Mouse (Mus musculus) telencephalon, adult 2 months (tissue): ENCODE measurements around the gene Il25.
"Not testable (repeated sequence)": the region's sequence is repeated elsewhere in the genome, so short reads cannot be mapped to it uniquely, and the experiment has no call there.

Experiments
- DNase-seq: peaks from one replicate; pipeline ENCODE4 v3.0.0-alpha.2; 2011; ENCODE audit warnings: low read depth, low spot score

The Il25 gene

DNA sequence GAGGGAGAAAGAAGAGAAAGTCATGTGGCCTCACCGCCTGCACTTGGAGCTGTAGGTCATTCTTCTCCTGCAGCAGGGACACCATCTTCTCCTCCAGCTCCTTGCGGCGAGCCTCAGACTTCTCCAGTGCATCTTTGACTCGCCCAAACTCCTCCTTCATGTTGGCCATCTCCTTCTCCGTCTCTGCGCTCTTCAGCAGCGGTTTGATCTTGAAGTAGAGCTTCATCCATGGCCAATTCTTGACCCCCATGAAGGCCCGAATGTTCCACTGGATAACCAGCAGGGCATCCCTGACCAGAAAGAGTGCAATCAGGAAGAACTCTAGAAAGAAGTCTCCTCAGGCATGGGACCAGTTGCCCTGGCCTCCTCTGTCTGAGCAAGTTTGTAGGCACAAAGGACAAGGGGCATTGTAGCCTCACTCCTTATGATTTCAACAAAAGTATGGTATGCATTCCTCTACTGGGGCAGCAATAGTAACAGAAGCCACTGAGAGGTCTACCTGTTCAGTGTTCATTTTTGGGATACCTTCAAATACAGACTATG lies 21.2 kb downstream of the Il25 start:
- no peak for DNase-seq

- no peak for DNase-seq
Measured at GRCm38 (mm10) chr14:54954474-54954873, 22.0 kb downstream of the Il25 start.

DNA sequence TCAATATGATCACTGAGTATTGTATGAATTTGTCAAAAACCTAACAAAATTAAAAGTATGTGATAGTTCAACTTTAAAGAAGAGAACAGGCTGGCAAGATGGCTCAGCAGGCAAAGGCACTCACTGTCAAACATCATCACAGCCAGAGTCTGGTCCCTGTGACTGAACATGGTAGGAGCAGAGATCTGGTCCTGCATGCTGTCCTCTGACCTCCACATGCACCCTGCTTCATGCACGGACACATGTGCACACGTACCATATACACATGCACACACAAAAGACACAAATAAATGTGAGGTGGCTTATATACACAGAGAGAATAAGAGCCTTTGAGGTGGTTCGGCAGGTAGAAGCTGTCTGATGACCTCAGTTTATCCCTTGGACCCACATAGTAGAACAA lies 23.0 kb downstream of the Il25 start:
- no peak for DNase-seq

DNA sequence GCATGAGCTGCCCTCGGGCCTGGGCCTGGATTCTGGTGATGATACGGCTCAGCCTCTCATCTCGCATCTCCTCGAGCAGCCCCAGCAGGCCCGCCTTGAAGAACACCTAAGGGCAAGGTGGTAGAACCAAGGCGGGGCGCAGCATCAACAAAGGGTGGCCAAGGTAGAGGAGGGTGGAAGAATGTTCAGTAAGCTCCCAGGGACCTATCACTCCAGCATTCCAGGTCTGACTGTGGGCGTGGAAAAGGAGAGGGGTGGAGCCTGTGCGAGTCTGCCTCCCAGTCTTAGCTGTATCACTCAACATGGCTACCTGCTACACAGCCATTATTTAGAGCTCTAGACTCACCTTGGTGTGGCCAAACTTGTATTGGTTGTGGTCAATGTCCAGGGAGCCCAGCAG lies 24.0 kb downstream of the Il25 start:
- no peak for DNase-seq

DNA sequence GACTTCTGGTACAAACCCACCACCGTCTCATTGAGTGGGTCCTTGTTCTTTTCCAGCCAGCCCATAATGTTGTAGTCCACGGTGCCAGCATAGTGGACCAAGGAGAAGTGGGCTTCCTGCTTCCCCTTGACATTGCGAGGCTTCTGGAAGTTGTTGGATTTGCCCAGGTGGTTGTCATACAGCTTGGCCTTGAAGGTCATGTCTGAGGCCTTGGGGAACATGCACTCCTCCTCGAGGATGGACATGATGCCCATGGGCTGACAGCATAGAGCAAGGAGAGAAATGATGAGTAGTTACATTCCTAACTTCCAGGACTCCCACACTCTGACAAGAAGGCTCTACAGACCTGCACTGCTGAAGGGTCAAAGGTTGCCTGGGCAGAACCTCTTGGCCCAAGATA lies 26.0 kb downstream of the Il25 start:
- DNase-seq = no peak

- DNase-seq = no peak
Measured at GRCm38 (mm10) chr14:54959197-54959596, 26.7 kb downstream of the Il25 start.

DNA sequence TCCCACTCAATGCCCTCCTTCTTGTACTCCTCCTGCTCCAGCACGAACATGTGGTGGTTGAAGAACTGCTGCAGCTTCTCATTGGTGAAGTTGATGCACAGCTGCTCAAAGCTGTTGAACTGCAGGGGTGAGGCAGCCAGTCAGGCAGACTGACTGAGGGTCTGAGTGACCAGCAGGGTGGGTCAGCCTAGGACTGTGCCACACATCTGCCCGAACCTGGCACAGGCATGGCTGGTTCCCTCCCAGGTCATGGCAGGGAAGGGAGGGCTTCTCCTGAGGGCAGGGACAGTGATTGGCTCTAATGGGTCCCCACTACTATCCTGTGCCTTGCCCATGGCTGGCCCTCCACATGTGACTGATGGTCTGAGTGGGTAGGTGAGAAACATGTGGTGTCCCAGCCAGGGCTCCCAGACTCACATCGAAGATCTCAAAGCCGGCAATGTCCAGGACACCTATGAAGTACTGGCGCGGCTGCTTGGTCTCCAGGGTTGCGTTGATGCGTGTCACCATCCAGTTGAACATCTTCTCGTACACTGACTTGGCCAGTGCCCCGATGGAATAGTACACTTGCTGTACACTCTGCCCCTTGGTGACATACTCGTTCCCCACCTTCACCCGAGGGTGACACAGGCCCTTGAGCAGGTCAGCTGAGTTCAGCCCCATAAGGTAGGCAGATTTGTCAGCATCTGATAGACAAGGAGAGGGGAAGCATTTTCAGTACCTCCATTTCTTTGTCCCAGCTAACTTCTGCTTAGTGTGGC lies 27.5 kb downstream of the Il25 start:
- not testable (repeated sequence) for DNase-seq

GRCm38 (mm10) chr14:54960769-54961168 lies 28.3 kb downstream of the Il25 start:
- no peak for DNase-seq

GRCm38 (mm10) chr14:54961487-54961886 lies 29.0 kb downstream of the Il25 start:
- DNase-seq = no peak

DNA sequence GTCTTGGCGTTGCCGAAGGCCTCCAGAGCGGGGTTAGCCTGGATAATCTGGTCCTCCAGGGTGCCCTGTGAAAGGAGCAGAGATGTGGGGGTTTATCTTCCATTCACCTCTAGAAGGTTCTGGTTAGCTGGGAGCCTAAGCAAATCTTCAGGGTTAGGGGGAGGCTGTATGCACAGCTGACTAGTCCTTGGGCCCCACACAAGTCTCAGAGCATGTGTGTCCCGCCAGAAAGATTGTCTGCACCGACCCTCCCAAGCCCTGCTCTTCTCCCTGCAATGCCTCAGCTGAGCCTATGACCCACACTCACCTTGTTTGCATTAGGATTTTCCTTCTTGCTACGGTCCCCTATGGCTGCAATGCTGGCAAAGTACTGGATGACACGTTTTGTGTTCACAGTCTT lies 30.2 kb downstream of the Il25 start:
- no peak for DNase-seq

DNA sequence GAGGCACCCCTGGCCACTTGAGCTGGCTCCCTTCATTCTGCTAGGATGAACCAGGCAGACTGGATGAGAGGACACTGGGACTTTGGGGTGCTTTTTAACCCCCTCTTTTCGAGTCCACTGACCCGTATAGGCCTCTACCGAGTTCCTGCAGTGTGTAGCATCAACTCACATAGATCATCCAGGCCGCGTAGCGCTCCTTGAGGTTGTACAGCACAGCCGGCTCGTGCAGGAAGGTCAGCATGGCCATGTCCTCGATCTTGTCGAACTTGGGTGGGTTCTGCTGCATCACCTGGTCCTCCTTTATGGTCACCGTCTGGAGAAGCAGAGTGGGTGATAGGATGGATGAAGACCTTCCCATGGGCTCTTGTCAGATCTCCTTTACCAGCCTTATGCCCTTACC lies 31.2 kb downstream of the Il25 start:
- no peak for DNase-seq

GRCm38 (mm10) chr14:54965044-54965443 lies 32.5 kb downstream of the Il25 start:
- DNase-seq = no peak

GRCm38 (mm10) chr14:54965631-54966030 lies 33.1 kb downstream of the Il25 start:
- no peak for DNase-seq

- DNase-seq = no peak
Measured at GRCm38 (mm10) chr14:54966320-54966977, 34.0 kb downstream of the Il25 start, which contains the start of gene Myh6. Myh6 (minus strand) TSS chr14:54966927.

GRCm38 (mm10) chr14:54967874-54968273 lies 35.4 kb downstream of the Il25 start:
- no peak for DNase-seq

GRCm38 (mm10) chr14:54968344-54968743 lies 35.8 kb downstream of the Il25 start:
- DNase-seq = no peak

- DNase-seq = not testable (repeated sequence)
Measured at GRCm38 (mm10) chr14:54972786-54973185, 40.3 kb downstream of the Il25 start.

GRCm38 (mm10) chr14:54974068-54974791 lies 41.7 kb downstream of the Il25 start:
- DNase-seq = peak; percentile 74

DNA sequence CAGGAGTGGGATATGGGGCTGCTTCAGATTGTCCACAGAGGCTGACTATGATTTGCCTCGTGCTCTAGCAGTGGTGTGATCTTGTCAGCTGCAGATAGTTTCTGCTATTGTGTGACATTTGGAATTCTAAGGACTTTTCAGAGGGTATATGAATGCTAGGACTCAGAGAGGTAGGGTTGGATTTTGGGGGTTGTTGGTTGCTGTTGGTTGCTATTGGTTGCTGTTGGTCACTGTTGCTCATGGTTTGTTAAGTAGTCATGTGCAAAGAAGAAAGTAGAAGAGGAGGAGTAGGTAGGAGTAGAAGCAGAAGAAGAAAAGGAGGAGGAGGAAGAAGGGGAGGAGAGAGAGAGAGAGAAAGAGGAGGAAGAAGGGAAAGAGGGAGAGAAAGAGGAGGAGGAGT lies 44.1 kb downstream of the Il25 start, which contains the start of gene Gm17428:
TSS of gene Gm17428 (plus strand) at position 301 of the 400 bp plus-strand sequence.
- no peak for DNase-seq

GRCm38 (mm10) chr14:54978664-54979063 lies 46.2 kb downstream of the Il25 start:
- no peak for DNase-seq

DNA sequence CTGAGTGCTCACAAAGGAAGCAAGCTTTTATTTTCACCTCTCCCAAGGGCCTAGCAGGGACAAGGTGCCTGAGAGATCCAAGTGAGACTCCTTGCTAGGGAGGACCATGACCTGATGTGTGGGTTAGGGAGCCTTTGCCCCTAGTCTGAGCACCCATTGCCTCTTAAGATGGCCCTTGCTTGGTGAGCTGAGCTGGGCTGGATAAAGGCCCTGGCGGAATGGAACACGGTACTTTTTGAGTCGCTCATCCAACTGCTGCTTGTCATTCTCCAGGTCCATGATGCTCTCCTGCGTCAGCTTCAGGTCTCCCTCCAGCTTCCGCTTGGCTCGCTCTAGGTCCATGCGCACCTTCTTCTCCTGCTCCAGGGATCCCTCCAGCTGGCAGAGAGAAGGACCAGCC lies 49.4 kb downstream of the Il25 start:
- DNase-seq = no peak
